In the genomic region with DNA sequence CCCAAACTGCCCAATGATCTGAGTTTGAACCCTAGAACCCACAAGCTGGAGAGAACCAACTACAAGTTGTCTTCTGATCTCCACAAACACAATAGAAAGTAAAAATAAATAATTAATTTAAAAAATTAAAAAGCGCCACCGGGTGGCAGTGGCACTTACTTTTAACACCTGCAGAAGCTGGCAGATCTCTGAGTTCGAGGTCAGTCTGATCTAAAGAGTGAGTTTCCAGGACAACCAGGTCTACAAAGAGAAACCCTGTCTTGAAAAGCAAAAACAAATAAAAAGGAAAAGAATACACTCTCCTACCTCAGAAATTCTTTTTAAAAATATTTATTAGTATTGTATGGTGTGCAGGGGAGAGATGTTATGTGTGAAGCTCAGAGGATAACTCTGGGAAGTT, we compare ENCODE assay signal across 8 mouse cellular contexts. TPM values are rescaled to one million over a fixed set of nuclear protein-coding genes. Genes with fewer than 3 reads are reported as not detected.
DNase-seq lines count a peak whose midpoint lies in the region; ATAC-seq and TF ChIP-seq lines count a peak whose summit lies in the region.

No protein-coding gene starts in this region.

- H3K9ac ChIP-seq in heart, embryonic 15.5 days, result peak overlapping the region; percentile 54
- H3K9ac ChIP-seq in MEL (ENCODE audit: control insufficient read depth, low read depth, low read length, poor library complexity, severe bottlenecking), result peak overlapping the region; percentile 77
- H3K9ac ChIP-seq in forebrain, embryonic 16.5 days (replicated peaks; ENCODE audit: low read depth, low read length), result peak overlapping the region; percentile 53
- H3K9ac ChIP-seq in liver, postnatal 0 days (replicated peaks), result no peak overlapping the region

- TF ChIP-seq EP300 in MEL (IDR thresholded peaks at IDR 0.05; ENCODE audit: low read depth in 1 of 2, low read length in 2 of 2), result no peak
- TF ChIP-seq EP300 in liver, postnatal 0 days (IDR thresholded peaks at IDR 0.05; ENCODE audit: low read depth), result no peak

- TF ChIP-seq RAD21 in MEL (IDR thresholded peaks at IDR 0.05; ENCODE audit: low read depth, low read length), result peak; percentile 35

- H3K27me3 ChIP-seq in heart, embryonic 15.5 days, result no peaks in the 10 kb centered on the region
- no peaks in the 10 kb centered on the region for H3K27me3 ChIP-seq in MEL (ENCODE audit: control insufficient read depth in 1 of 2, insufficient read depth in 2 of 2, low read length in 2 of 2)
- H3K27me3 ChIP-seq in forebrain, embryonic 16.5 days (replicated peaks; ENCODE audit: control insufficient read depth, insufficient read depth, low read length), result no peaks in the 10 kb centered on the region
- H3K27me3 ChIP-seq in liver, postnatal 0 days (ENCODE audit: insufficient read depth, low read length), result no peaks in the 10 kb centered on the region

- ATAC-seq in heart, embryonic 15.5 days (replicated peaks; ENCODE audit: insufficient number of reproducible peaks, insufficient read depth, low FRiP score, low read depth), result no peak
- no peak for ATAC-seq in forebrain, embryonic 16.5 days
- no peak for ATAC-seq in liver, postnatal 0 days

- no peak for DNase-seq in heart, postnatal 4 days
- peak; percentile 81 for DNase-seq in MEL (ENCODE audit: low read depth, low spot score)
- DNase-seq in liver, postnatal 0 days, result no peak
- peak; percentile 27 to 38 for DNase-seq in thymus, postnatal 10 days (ENCODE audit: low spot score in 2 of 2)
- DNase-seq in right cerebral cortex, postnatal 25 days, result no peak
- no peak for DNase-seq in ovary, postnatal 10 days (ENCODE audit: low spot score)

- TF ChIP-seq CTCF in MEL (IDR thresholded peaks at IDR 0.05 in 2 of 3, conservative IDR thresholded peaks at IDR 0.05 in 1 of 3; ENCODE audit: control insufficient read depth in 1 of 3, insufficient read depth in 1 of 3, low read depth in 2 of 3, low read length in 3 of 3, poor library complexity in 1 of 3, severe bottlenecking in 1 of 3), result peak in 2 of 3 experiments; percentile 5 to 50; a peak in 2 of 6 replicates
- no peak; the same call in 1 of the 2 replicates for TF ChIP-seq CTCF in liver, postnatal 0 days (IDR thresholded peaks at IDR 0.05; ENCODE audit: low read depth)

- H3K79me2 ChIP-seq in MEL (ENCODE audit: control insufficient read depth, insufficient read depth, low read length, poor library complexity), result peaks cover 15% of the 10 kb centered on the region

- no peaks in the 10 kb centered on the region for H3K36me3 ChIP-seq in heart, embryonic 15.5 days
- peaks cover 0 to 17% of the 10 kb centered on the region in 2 experiments; a peak in 2 of 4 replicates for H3K36me3 ChIP-seq in MEL (ENCODE audit: control insufficient read depth in 1 of 2, insufficient read depth in 2 of 2, low read length in 2 of 2)
- no peaks in the 10 kb centered on the region for H3K36me3 ChIP-seq in forebrain, embryonic 16.5 days (ENCODE audit: control insufficient read depth, insufficient read depth)
- H3K36me3 ChIP-seq in liver, postnatal 0 days (replicated peaks; ENCODE audit: insufficient read depth, low read length), result no peaks in the 10 kb centered on the region

- no peaks in the 10 kb centered on the region for H3K9me3 ChIP-seq in heart, embryonic 15.5 days (replicated peaks)
- no peaks in the 10 kb centered on the region for H3K9me3 ChIP-seq in MEL (replicated peaks; ENCODE audit: insufficient read depth, low read length)
- no peaks in the 10 kb centered on the region for H3K9me3 ChIP-seq in forebrain, embryonic 16.5 days (ENCODE audit: control insufficient read depth, low read length)
- H3K9me3 ChIP-seq in liver, postnatal 0 days (ENCODE audit: low read length), result no peaks in the 10 kb centered on the region

- TF ChIP-seq POLR2A in MEL (IDR thresholded peaks at IDR 0.05; ENCODE audit: control insufficient read depth in 1 of 2, insufficient read depth in 1 of 2, low read depth in 1 of 2, low read length in 2 of 2, poor library complexity in 1 of 2), result no peak

- peak overlapping the region; percentile 88 for H3K4me2 ChIP-seq in heart, embryonic 15.5 days
- H3K4me2 ChIP-seq in forebrain, embryonic 16.5 days (ENCODE audit: low read length), result peak overlapping the region; percentile 84
- H3K4me2 ChIP-seq in liver, postnatal 0 days (ENCODE audit: low read depth, low read length), result peak overlapping the region; percentile 79

- H3K4me1 ChIP-seq in heart, embryonic 15.5 days (replicated peaks), result peaks cover 61% of the 10 kb centered on the region
- H3K4me1 ChIP-seq in MEL (ENCODE audit: control insufficient read depth in 1 of 2, insufficient read depth in 2 of 2, low read length in 2 of 2), result peaks cover 13 to 30% of the 10 kb centered on the region in 2 experiments
- H3K4me1 ChIP-seq in forebrain, embryonic 16.5 days (replicated peaks; ENCODE audit: control insufficient read depth, insufficient read depth, low read length), result peaks cover 24% of the 10 kb centered on the region
- H3K4me1 ChIP-seq in liver, postnatal 0 days (ENCODE audit: insufficient read depth), result peaks cover 35% of the 10 kb centered on the region

- peak overlapping the region; percentile 96 for H3K4me3 ChIP-seq in heart, embryonic 15.5 days
- H3K4me3 ChIP-seq in MEL (ENCODE audit: control insufficient read depth in 1 of 2, insufficient read depth in 1 of 2, low read depth in 2 of 2, low read length in 2 of 2), result peak overlapping the region; percentile 49 to 77
- peak overlapping the region; percentile 58 for H3K4me3 ChIP-seq in forebrain, embryonic 16.5 days (replicated peaks; ENCODE audit: low read length)
- peak overlapping the region; percentile 48 for H3K4me3 ChIP-seq in liver, postnatal 0 days (ENCODE audit: low read depth, low read length)

- 11% methylated on average over 3 of the region's 3 CpGs for WGBS in heart, embryonic 15.5 days
- 3% methylated on average over 3 of the region's 3 CpGs for WGBS in forebrain, embryonic 16.5 days
- 8% methylated on average over 3 of the region's 3 CpGs for WGBS in liver, postnatal 0 days (ENCODE audit: insufficient replicate concordance)

- H3K27ac ChIP-seq in heart, embryonic 15.5 days, result peak overlapping the region; percentile 100
- H3K27ac ChIP-seq in MEL (ENCODE audit: control insufficient read depth, low read depth, low read length), result peak overlapping the region; percentile 97
- H3K27ac ChIP-seq in forebrain, embryonic 16.5 days (ENCODE audit: low read length), result peak overlapping the region; percentile 83
- peak overlapping the region; percentile 97 for H3K27ac ChIP-seq in liver, postnatal 0 days (ENCODE audit: low read depth)

TF ChIP-seq in MEL, 35 proteins besides CTCF, POLR2A, EP300 and RAD21:
- 0 out of 2 replicates have a peak, but pooled peaks have one; percentile 4 for TF ChIP-seq RCOR1 (IDR thresholded peaks at IDR 0.05; ENCODE audit: low read depth, low read length)
- TF ChIP-seq MAX (IDR thresholded peaks at IDR 0.05; ENCODE audit: low read length), result no peak
- TF ChIP-seq ZC3H11A (IDR thresholded peaks at IDR 0.05; ENCODE audit: low read depth, low read length), result peak; percentile 31; the same call in 1 of the 2 replicates
- TF ChIP-seq SMC3 (IDR thresholded peaks at IDR 0.05; ENCODE audit: low read depth, low read length), result peak; percentile 34; the same call in 1 of the 2 replicates
TF ChIP-seq in MEL: peak in this region for 3.

RNA-seq across cellular contexts. Expression of a gene that starts 4.4 kb away (rescaled TPM):
- 35.4 and 43.2 TPM in 2 replicates for polyA plus RNA-seq in heart, embryonic 15.5 days (2015; fragmentation: Nextera tagmentation; extraction: Ambion mirVana)
- 100 to 1,000 TPM; 115 to 120 TPM for total RNA-seq in heart, postnatal 4 days (2021)
- total RNA-seq in MEL (2012; rRNA removed), result 16.2 and 16.9 TPM in 2 replicates
- polyA plus RNA-seq in MEL (2012; ENCODE audit: insufficient read depth in 1 of 2, insufficient read length in 2 of 2, low read depth in 1 of 2, low replicate concordance in 2 of 2, missing spikeins in 1 of 2), result 100 to 1,000 TPM in 1 of 2 experiments, 10 to 100 TPM in 1; 71.4 to 117 TPM
- polyA plus RNA-seq in forebrain, embryonic 16.5 days (2015; fragmentation: Nextera tagmentation; extraction: Ambion mirVana), result 25.1 and 28.3 TPM in 2 replicates
- 5.7 and 6.4 TPM in 2 replicates for polyA plus RNA-seq in liver, postnatal 0 days (2015; fragmentation: Nextera tagmentation; extraction: Ambion mirVana)

RNA-seq across cellular contexts. Expression of a gene that starts 56.0 kb away (rescaled TPM):
- 21.1 and 25.1 TPM in 2 replicates for polyA plus RNA-seq in heart, embryonic 15.5 days (2015; fragmentation: Nextera tagmentation; extraction: Ambion mirVana)
- total RNA-seq in heart, postnatal 4 days (2021), result 10 to 100 TPM; 49.2 to 56.5 TPM
- 19.2 and 21.1 TPM in 2 replicates for total RNA-seq in MEL (2012; rRNA removed)
- 10 to 100 TPM in 1 of 2 experiments, not detected in 1; 42.5 TPM for polyA plus RNA-seq in MEL (2012; ENCODE audit: insufficient read depth in 1 of 2, insufficient read length in 2 of 2, low read depth in 1 of 2, low replicate concordance in 2 of 2, missing spikeins in 1 of 2)
- polyA plus RNA-seq in forebrain, embryonic 16.5 days (2015; fragmentation: Nextera tagmentation; extraction: Ambion mirVana), result 7.5 and 7.8 TPM in 2 replicates
- 2.9 and 3.2 TPM in 2 replicates for polyA plus RNA-seq in liver, postnatal 0 days (2015; fragmentation: Nextera tagmentation; extraction: Ambion mirVana)

RNA-seq across cellular contexts. Expression of a gene that starts 59.7 kb away (rescaled TPM):
- 0.32 TPM in 1 of 2 replicates, not detected in the other for polyA plus RNA-seq in heart, embryonic 15.5 days (2015; fragmentation: Nextera tagmentation; extraction: Ambion mirVana)
- total RNA-seq in heart, postnatal 4 days (2021), result not detected
- not detected in 2 replicates for total RNA-seq in MEL (2012; rRNA removed)
- not detected for polyA plus RNA-seq in MEL (2012; ENCODE audit: insufficient read depth in 1 of 2, insufficient read length in 2 of 2, low read depth in 1 of 2, low replicate concordance in 2 of 2, missing spikeins in 1 of 2)
- polyA plus RNA-seq in forebrain, embryonic 16.5 days (2015; fragmentation: Nextera tagmentation; extraction: Ambion mirVana), result not detected in 2 replicates
- not detected in 2 replicates for polyA plus RNA-seq in liver, postnatal 0 days (2015; fragmentation: Nextera tagmentation; extraction: Ambion mirVana)

Comparison
In these comparisons a context has a peak if more than half of its experiments do, and no peak if none do; other contexts are left out.
1. DNase-seq: peak in MEL (single experiment) and thymus, postnatal 10 days (2 of 2); none in heart, postnatal 4 days (single experiment), liver, postnatal 0 days (single experiment), right cerebral cortex, postnatal 25 days (single experiment) and ovary, postnatal 10 days (single experiment).
2. Peak in every context shown above with its lines, with median percentiles within 50 percentile points of each other: H3K27ac ChIP-seq, H3K4me2 ChIP-seq and H3K4me3 ChIP-seq.